Mouse (Mus musculus) ES-Bruce4 (cell line): ENCODE measurements around the gene Atp6v1fnb. TPM values are rescaled to one million over a fixed set of nuclear protein-coding genes. Genes with fewer than 3 reads are reported as not detected.

Source experiments
- H3K27ac ChIP-seq: 2 replicates; pipeline ENCODE4 v1.5.1; 2012; ENCODE audit warnings: low read length, inconsistent platforms; ENCODE audit not compliant: insufficient read depth
- H3K27me3 ChIP-seq: 2 replicates; pipeline ENCODE4 v1.6.1; 2012; ENCODE audit warnings: mild to moderate bottlenecking, low read length, inconsistent platforms; ENCODE audit not compliant: control insufficient read depth, poor library complexity, insufficient read depth, severe bottlenecking
- H3K36me3 ChIP-seq: 2 replicates; pipeline ENCODE4 v1.6.1; 2012; ENCODE audit warnings: inconsistent platforms, mild to moderate bottlenecking, low read length, moderate library complexity; ENCODE audit not compliant: control insufficient read depth, poor library complexity, insufficient read depth, severe bottlenecking
- H3K4me1 ChIP-seq: one replicate; pipeline ENCODE4 v1.8.1; 2011; ENCODE audit warnings: low read length; ENCODE audit not compliant: control insufficient read depth, insufficient read depth
- H3K4me3 ChIP-seq: 2 replicates; pipeline ENCODE4 v1.5.1; 2011; ENCODE audit warnings: low read depth, mild to moderate bottlenecking, low read length
- H3K9ac ChIP-seq: 2 replicates; pipeline ENCODE4 v1.6.1; 2012; ENCODE audit warnings: low read depth, mild to moderate bottlenecking, inconsistent platforms; ENCODE audit not compliant: poor library complexity, severe bottlenecking
- H3K9me3 ChIP-seq: replicated peaks from 2 replicates; pipeline ENCODE4 v1.6.1; 2012; ENCODE audit warnings: mild to moderate bottlenecking, low read length, inconsistent platforms; ENCODE audit not compliant: control insufficient read depth, poor library complexity, insufficient read depth, severe bottlenecking
- CTCF ChIP-seq: IDR thresholded peaks from one replicate; pipeline ENCODE4 v1.8.1; 2011; ENCODE audit warnings: low read depth, low read length
- EP300 ChIP-seq: IDR thresholded peaks from 2 replicates; pipeline ENCODE4 v1.6.1; 2011; ENCODE audit warnings: low read depth, low read length; ENCODE audit not compliant: insufficient read depth
- POLR2A ChIP-seq: IDR thresholded peaks from one replicate; pipeline ENCODE4 v1.8.1; 2011; ENCODE audit warnings: low read length; ENCODE audit not compliant: insufficient read depth
- polyA plus RNA-seq: library from polyadenylated mRNA; stranded (reverse); fragments of >200 nt; gene quantifications from 2 replicates; pipeline ENCODE4 v1.2.4, GENCODE M21; 2011; ENCODE audit warnings: low read depth; ENCODE audit not compliant: missing spikeins, insufficient read depth, insufficient read length

Atp6v1fnb gene
- polyA plus RNA-seq, 1 experiment, result 0.90 TPM

GRCm38 (mm10) chr6:29435940-29436451, 35.2 kb upstream of the Atp6v1fnb start:
- H3K4me3 ChIP-seq, result no peak overlapping the region
- H3K9me3 ChIP-seq, result no peaks in the 10 kb centered on the region
- H3K9ac ChIP-seq, result no peak overlapping the region
- no peaks in the 10 kb centered on the region for H3K36me3 ChIP-seq
- peaks cover 8% of the 10 kb centered on the region for H3K4me1 ChIP-seq
- TF ChIP-seq POLR2A, result no peak
- TF ChIP-seq CTCF, result no peak
- no peak for TF ChIP-seq EP300
- no peak overlapping the region for H3K27ac ChIP-seq
- H3K27me3 ChIP-seq, result peaks cover 2% of the 10 kb centered on the region; the same call in 1 of the 2 replicates

- H3K36me3 ChIP-seq, result no peaks in the 10 kb centered on the region
- no peak overlapping the region for H3K9ac ChIP-seq
- no peaks in the 10 kb centered on the region for H3K9me3 ChIP-seq
- TF ChIP-seq POLR2A (no peak), EP300 (no peak), CTCF (no peak)
- no peak overlapping the region for H3K4me3 ChIP-seq
- peaks cover 8% of the 10 kb centered on the region for H3K4me1 ChIP-seq
- peaks cover 2% of the 10 kb centered on the region; the same call in 1 of the 2 replicates for H3K27me3 ChIP-seq
- H3K27ac ChIP-seq, result no peak overlapping the region
Observed at GRCm38 (mm10) chr6:29436461-29436934, 34.7 kb upstream of the Atp6v1fnb start.

- no peak overlapping the region for H3K27ac ChIP-seq
- TF ChIP-seq EP300, result no peak
- no peak for TF ChIP-seq CTCF
- no peak for TF ChIP-seq POLR2A
Observed at GRCm38 (mm10) chr6:29439251-29439650, 32.0 kb upstream of the Atp6v1fnb start.

GRCm38 (mm10) chr6:29439789-29440188, 31.4 kb upstream of the Atp6v1fnb start:
- TF ChIP-seq POLR2A (no peak), EP300 (no peak), CTCF (no peak)

More at GRCm38 (mm10) chr6:29439251-29439650, 32.0 kb upstream of the Atp6v1fnb start:
- H3K9ac ChIP-seq, result no peak overlapping the region
- no peaks in the 10 kb centered on the region for H3K27me3 ChIP-seq
- peaks cover 4% of the 10 kb centered on the region for H3K4me1 ChIP-seq
- no peaks in the 10 kb centered on the region for H3K36me3 ChIP-seq
- no peak overlapping the region for H3K4me3 ChIP-seq
- H3K9me3 ChIP-seq, result no peaks in the 10 kb centered on the region

GRCm38 (mm10) chr6:29444773-29445172, 26.5 kb upstream of the Atp6v1fnb start:
- Histone ChIP-seq H3K27ac (no peak overlapping the region), H3K27me3 (no peaks in the 10 kb centered on the region)

More at GRCm38 (mm10) chr6:29439789-29440188, 31.4 kb upstream of the Atp6v1fnb start:
- Histone ChIP-seq H3K9ac (no peak overlapping the region), H3K4me1 (peaks cover 3% of the 10 kb centered on the region), H3K4me3 (no peak overlapping the region), H3K36me3 (no peaks in the 10 kb centered on the region), H3K27ac (no peak overlapping the region), H3K27me3 (no peaks in the 10 kb centered on the region), H3K9me3 (no peaks in the 10 kb centered on the region)

GRCm38 (mm10) chr6:29445354-29445753, 25.9 kb upstream of the Atp6v1fnb start:
- TF ChIP-seq POLR2A, result no peak
- TF ChIP-seq CTCF, result no peak
- no peak for TF ChIP-seq EP300
- Histone ChIP-seq H3K4me3 (no peak overlapping the region), H3K27ac (no peak overlapping the region), H3K36me3 (no peaks in the 10 kb centered on the region), H3K27me3 (no peaks in the 10 kb centered on the region), H3K4me1 (no peaks in the 10 kb centered on the region), H3K9ac (no peak overlapping the region), H3K9me3 (no peaks in the 10 kb centered on the region)

More at GRCm38 (mm10) chr6:29444773-29445172, 26.5 kb upstream of the Atp6v1fnb start:
- Histone ChIP-seq H3K9ac (no peak overlapping the region), H3K9me3 (no peaks in the 10 kb centered on the region), H3K4me1 (no peaks in the 10 kb centered on the region), H3K36me3 (no peaks in the 10 kb centered on the region), H3K4me3 (no peak overlapping the region)
- TF ChIP-seq POLR2A, result no peak
- TF ChIP-seq CTCF, result peak; percentile 90
